12 mouse cellular contexts compared by ENCODE assay signal in genomic region chr5:146912206-146912605, GRCm38 (mm10). TPM values are rescaled to one million over a fixed set of nuclear protein-coding genes. Genes with fewer than 3 reads are reported as not detected.
A peak's percentile ranks its signal among the peaks of the same experiment; 100 is the strongest.
DNase-seq lines count a peak whose midpoint lies in the region; ATAC-seq and TF ChIP-seq lines count a peak whose summit lies in the region.
"Had no signal": no experiment of that assay in that cellular context is flagged by ENCODE, and none has a peak within 500 bp of the region (broad histone marks: within the 10 kb centered on the region; RNA-seq: fewer than 3 reads in every experiment).

No protein-coding gene starts in this region.

- no peak for ATAC-seq in hindbrain, embryonic 16.5 days
- ATAC-seq: forebrain, embryonic 14.5 days had no signal

- peak; percentile 46 for DNase-seq in embryo, embryonic 10 days (ENCODE audit: low spot score)
- no peak for DNase-seq in embryo, embryonic 10.5 days (ENCODE audit: low spot score)
- DNase-seq in ES-CJ7 (ENCODE audit: low read depth, low spot score) = peak; percentile 60
- peak; percentile 47 for DNase-seq in liver, adult 2 months (ENCODE audit: extremely low read depth, low read depth, low spot score)
- peak; percentile 34 for DNase-seq in lung, postnatal 36 days
- DNase-seq in hindbrain, embryonic 10.5 days (ENCODE audit: low spot score) = no peak
- no peak for DNase-seq in adrenal gland, postnatal 4 days (ENCODE audit: low spot score in 2 of 2)
- DNase-seq: heart, adult 11 months had no signal

- no peak for TF ChIP-seq POLR2A in liver, adult 2 months (IDR thresholded peaks at IDR 0.05; ENCODE audit: extremely low read depth, insufficient read depth, low read length)

- TF ChIP-seq CTCF in liver, adult 2 months (IDR thresholded peaks at IDR 0.05; ENCODE audit: low read depth, low read length) = no peak

- WGBS in liver, adult 2 months = 2% methylated on average over 9 of the region's 9 CpGs
- 19% methylated on average over 9 of the region's 9 CpGs for WGBS in hindbrain, embryonic 10.5 days
- WGBS in hindbrain, embryonic 16.5 days = 26% methylated on average over 9 of the region's 9 CpGs

- no peak overlapping the region for H3K9ac ChIP-seq in liver, adult 2 months (ENCODE audit: low read depth, low read length)
- no peak overlapping the region for H3K9ac ChIP-seq in hindbrain, embryonic 16.5 days (ENCODE audit: low read depth, low read length)
- H3K9ac ChIP-seq: neural tube, embryonic 12.5 days had no signal

- H3K27me3 ChIP-seq in liver, adult 2 months (ENCODE audit: control insufficient read depth, insufficient read depth, low read length) = no peaks in the 10 kb centered on the region
- peaks cover 29% of the 10 kb centered on the region for H3K27me3 ChIP-seq in hindbrain, embryonic 10.5 days (ENCODE audit: insufficient read depth, poor library complexity, severe bottlenecking)
- H3K27me3 ChIP-seq in hindbrain, embryonic 16.5 days (replicated peaks; ENCODE audit: control insufficient read depth, insufficient read depth, low read length) = peaks cover 5% of the 10 kb centered on the region; the same call in 1 of the 2 replicates

- H3K79me2 ChIP-seq in liver, adult 2 months (ENCODE audit: control insufficient read depth, insufficient read depth, low read length) = no peaks in the 10 kb centered on the region

- H3K4me2 ChIP-seq in hindbrain, embryonic 16.5 days (ENCODE audit: low read length) = no peak overlapping the region
- H3K4me2 ChIP-seq: neural tube, embryonic 12.5 days had no signal

- no peaks in the 10 kb centered on the region for H3K36me3 ChIP-seq in liver, adult 2 months (ENCODE audit: control insufficient read depth, insufficient read depth, low read length)
- no peaks in the 10 kb centered on the region for H3K36me3 ChIP-seq in hindbrain, embryonic 10.5 days
- H3K36me3 ChIP-seq in hindbrain, embryonic 16.5 days (ENCODE audit: control insufficient read depth, insufficient read depth, low read length) = no peaks in the 10 kb centered on the region
- H3K36me3 ChIP-seq: neural tube, embryonic 12.5 days had no signal

- no peak overlapping the region for H3K4me3 ChIP-seq in liver, adult 2 months (ENCODE audit: insufficient read depth, low read depth, low read length)
- no peak overlapping the region for H3K4me3 ChIP-seq in hindbrain, embryonic 10.5 days
- H3K4me3 ChIP-seq in hindbrain, embryonic 16.5 days (ENCODE audit: low read length) = no peak overlapping the region
- H3K4me3 ChIP-seq: megakaryocyte, embryonic 14.5 days; neural tube, embryonic 12.5 days had no signal

- H3K27ac ChIP-seq in liver, adult 2 months (replicated peaks; ENCODE audit: insufficient read depth, low read depth, low read length) = no peak overlapping the region
- no peak overlapping the region for H3K27ac ChIP-seq in hindbrain, embryonic 10.5 days
- no peak overlapping the region for H3K27ac ChIP-seq in hindbrain, embryonic 16.5 days (ENCODE audit: low read depth, low read length)
- H3K27ac ChIP-seq: neural tube, embryonic 12.5 days had no signal

- H3K4me1 ChIP-seq in liver, adult 2 months (ENCODE audit: control insufficient read depth, insufficient read depth, low read length) = peaks cover 8% of the 10 kb centered on the region; the same call in 1 of the 2 replicates
- peaks cover 12% of the 10 kb centered on the region for H3K4me1 ChIP-seq in hindbrain, embryonic 10.5 days (replicated peaks)
- no peaks in the 10 kb centered on the region for H3K4me1 ChIP-seq in hindbrain, embryonic 16.5 days (ENCODE audit: control insufficient read depth, insufficient read depth, low read depth, low read length)
- H3K4me1 ChIP-seq: neural tube, embryonic 12.5 days had no signal

- no peaks in the 10 kb centered on the region for H3K9me3 ChIP-seq in hindbrain, embryonic 10.5 days
- H3K9me3 ChIP-seq in hindbrain, embryonic 16.5 days (ENCODE audit: control insufficient read depth, low read length) = no peaks in the 10 kb centered on the region
- H3K9me3 ChIP-seq: megakaryocyte, embryonic 14.5 days; neural tube, embryonic 12.5 days had no signal

RNA-seq across cellular contexts. Expression of gene Gtf3a, which starts 36.3 kb away (rescaled TPM):
- total RNA-seq in liver, adult 2 months (2014; rRNA removed) = 12.2 and 15.6 TPM in 2 replicates
- polyA plus RNA-seq in liver, adult 2 months (2012; rRNA removed) = 15.3 and 17.9 TPM in 2 replicates
- polyA plus RNA-seq in hindbrain, embryonic 10.5 days (2016; fragmentation: Nextera tagmentation; extraction: Ambion mirVana) = 115 and 118 TPM in 2 replicates
- 105 and 109 TPM in 2 replicates for polyA plus RNA-seq in hindbrain, embryonic 16.5 days (2015; fragmentation: Nextera tagmentation; extraction: Ambion mirVana)
- total RNA-seq in adrenal gland, postnatal 4 days (2021) = 10 to 100 TPM; 40.7 to 45.2 TPM

RNA-seq across cellular contexts. Expression of gene Mtif3, which starts 51.4 kb away (rescaled TPM):
- total RNA-seq in liver, adult 2 months (2014; rRNA removed) = 20.3 and 24.1 TPM in 2 replicates
- polyA plus RNA-seq in liver, adult 2 months (2012; rRNA removed) = 17.4 and 17.5 TPM in 2 replicates
- polyA plus RNA-seq in hindbrain, embryonic 10.5 days (2016; fragmentation: Nextera tagmentation; extraction: Ambion mirVana) = 19.0 and 23.9 TPM in 2 replicates
- 24.8 and 29.2 TPM in 2 replicates for polyA plus RNA-seq in hindbrain, embryonic 16.5 days (2015; fragmentation: Nextera tagmentation; extraction: Ambion mirVana)
- 10 to 100 TPM; 26.2 to 27.9 TPM for total RNA-seq in adrenal gland, postnatal 4 days (2021)

Comparison
In these comparisons a context has a peak if more than half of its experiments do, and no peak if none do; other contexts are left out.
1. DNase-seq: peak in embryo, embryonic 10 days (single experiment), ES-CJ7 (single experiment), liver, adult 2 months (single experiment) and lung, postnatal 36 days (single experiment); none in embryo, embryonic 10.5 days (single experiment), hindbrain, embryonic 10.5 days (single experiment) and adrenal gland, postnatal 4 days (0 of 2).